Mouse (Mus musculus): Measurements from ENCODE around the gene Gli3.

Gene Gli3

GRCm38 (mm10) chr13:15662375-15662774 lies 199.3 kb downstream of the Gli3 start:
- no peak for DNase-seq (ENCODE audit: low spot score)

- no peak for DNase-seq (ENCODE audit: low spot score)
These were observed 201.7 kb downstream of the Gli3 start for GRCm38 (mm10) chr13:15664580-15665201.

GRCm38 (mm10) chr13:15665514-15665913 lies 202.5 kb downstream of the Gli3 start:
- no peak for DNase-seq (ENCODE audit: low spot score)

- DNase-seq (ENCODE audit: low spot score), result no peak
These were observed 207.3 kb downstream of the Gli3 start for GRCm38 (mm10) chr13:15670144-15670961.

GRCm38 (mm10) chr13:15670962-15671313 lies 207.9 kb downstream of the Gli3 start:
- DNase-seq (ENCODE audit: low spot score), result no peak

GRCm38 (mm10) chr13:15675480-15675879 lies 212.4 kb downstream of the Gli3 start:
- DNase-seq (ENCODE audit: low spot score), result no peak

GRCm38 (mm10) chr13:15677106-15677760 lies 214.2 kb downstream of the Gli3 start:
- no peak for DNase-seq (ENCODE audit: low spot score)

GRCm38 (mm10) chr13:15681530-15681929 lies 218.5 kb downstream of the Gli3 start:
- no peak for DNase-seq (ENCODE audit: low spot score)

GRCm38 (mm10) chr13:15683006-15683405 lies 220.0 kb downstream of the Gli3 start:
- DNase-seq (ENCODE audit: low spot score), result no peak

- no peak for DNase-seq (ENCODE audit: low spot score)
These were observed 225.2 kb downstream of the Gli3 start for GRCm38 (mm10) chr13:15688074-15688825.

- DNase-seq (ENCODE audit: low spot score), result no peak
These were observed 225.9 kb downstream of the Gli3 start for GRCm38 (mm10) chr13:15688826-15689501.

- no peak for DNase-seq (ENCODE audit: low spot score)
These were observed 228.9 kb downstream of the Gli3 start for GRCm38 (mm10) chr13:15691751-15692464.

GRCm38 (mm10) chr13:15692465-15692809 lies 229.4 kb downstream of the Gli3 start:
- no peak for DNase-seq (ENCODE audit: low spot score)

GRCm38 (mm10) chr13:15698284-15698683 lies 235.2 kb downstream of the Gli3 start:
- DNase-seq (ENCODE audit: low spot score), result no peak

GRCm38 (mm10) chr13:15699116-15699515 lies 236.1 kb downstream of the Gli3 start:
- DNase-seq (ENCODE audit: low spot score), result no peak

- no peak for DNase-seq (ENCODE audit: low spot score)
These were observed 241.6 kb downstream of the Gli3 start for GRCm38 (mm10) chr13:15704669-15705068.

- no peak for DNase-seq (ENCODE audit: low spot score)
These were observed 244.4 kb downstream of the Gli3 start for GRCm38 (mm10) chr13:15707481-15707881.

- DNase-seq (ENCODE audit: low spot score), result no peak
These were observed 250.5 kb downstream of the Gli3 start for GRCm38 (mm10) chr13:15713486-15713885.

GRCm38 (mm10) chr13:15714331-15714725 lies 251.3 kb downstream of the Gli3 start:
- DNase-seq (ENCODE audit: low spot score), result no peak

- DNase-seq (ENCODE audit: low spot score), result no peak
These were observed 251.8 kb downstream of the Gli3 start for GRCm38 (mm10) chr13:15714726-15715437.

GRCm38 (mm10) chr13:15721446-15721845 lies 258.4 kb downstream of the Gli3 start:
- no peak for DNase-seq (ENCODE audit: low spot score)
